Mouse (Mus musculus): ENCODE measurements around the gene Sox4.

Gene Sox4

GRCm38 (mm10) chr13:28946565-28947135 lies 6.9 kb downstream of the Sox4 start:
- no peak for DNase-seq

- no peak for DNase-seq
Measured at GRCm38 (mm10) chr13:28945681-28946080, 7.8 kb downstream of the Sox4 start.

- no peak for DNase-seq
Measured at GRCm38 (mm10) chr13:28942926-28943325, 10.6 kb downstream of the Sox4 start.

- DNase-seq = no peak
Measured at GRCm38 (mm10) chr13:28941983-28942630, 11.4 kb downstream of the Sox4 start.

- DNase-seq = peak in 1 of 2 experiments; percentile 56
Measured at GRCm38 (mm10) chr13:28933375-28933774, 20.1 kb downstream of the Sox4 start.

- DNase-seq = no peak
Measured at GRCm38 (mm10) chr13:28931776-28932175, 21.7 kb downstream of the Sox4 start.

GRCm38 (mm10) chr13:28931266-28931665 lies 22.2 kb downstream of the Sox4 start:
- no peak for DNase-seq

GRCm38 (mm10) chr13:28930364-28930763 lies 23.1 kb downstream of the Sox4 start:
- no peak for DNase-seq

- no peak for DNase-seq
Measured at GRCm38 (mm10) chr13:28929936-28930335, 23.6 kb downstream of the Sox4 start.

- no peak for DNase-seq
Measured at GRCm38 (mm10) chr13:28923136-28923535, 30.4 kb downstream of the Sox4 start.

GRCm38 (mm10) chr13:28917379-28918250 lies 35.9 kb downstream of the Sox4 start:
- DNase-seq = no peak

GRCm38 (mm10) chr13:28913656-28914055 lies 39.9 kb downstream of the Sox4 start:
- no peak for DNase-seq

- DNase-seq = no peak
Measured at GRCm38 (mm10) chr13:28906981-28907380, 46.5 kb downstream of the Sox4 start.

All from cerebellum, postnatal 10 days (tissue).